ENCODE assay signal across 9 mouse cellular contexts in genomic region chr9:72925021-72925934, GRCm38 (mm10). TPM values are rescaled to one million over a fixed set of nuclear protein-coding genes. Genes with fewer than 3 reads are reported as not detected.
DNase-seq lines count a peak whose midpoint lies in the region; ATAC-seq and TF ChIP-seq lines count a peak whose summit lies in the region.
"Had no signal": no experiment of that assay in that cellular context is flagged by ENCODE, and none has a peak within 500 bp of the region (broad histone marks: within the 10 kb centered on the region; RNA-seq: fewer than 3 reads in every experiment).

TSS of gene Pygo1 (plus strand) at chr9:72925645.

- peak; percentile 90 for ATAC-seq in embryonic facial prominence, embryonic 15.5 days (ENCODE audit: insufficient number of reproducible peaks, low FRiP score, low TSS enrichment, low read depth)
- ATAC-seq in heart, embryonic 11.5 days (replicated peaks; ENCODE audit: insufficient number of reproducible peaks, low FRiP score, low TSS enrichment): peak; percentile 73
- ATAC-seq in liver, postnatal 0 days: peak; percentile 65

- H3K36me3 ChIP-seq in embryonic facial prominence, embryonic 15.5 days: peaks cover 4% of the 10 kb centered on the region; the same call in 1 of the 2 replicates
- no peaks in the 10 kb centered on the region for H3K36me3 ChIP-seq in heart, embryonic 11.5 days (ENCODE audit: control insufficient read depth, insufficient read depth, low read length)
- H3K36me3 ChIP-seq in liver, postnatal 0 days (replicated peaks; ENCODE audit: insufficient read depth, low read length): no peaks in the 10 kb centered on the region
- H3K36me3 ChIP-seq: G1E had no signal

- no peaks in the 10 kb centered on the region for H3K9me3 ChIP-seq in embryonic facial prominence, embryonic 15.5 days (replicated peaks)
- H3K9me3 ChIP-seq in heart, embryonic 11.5 days (replicated peaks; ENCODE audit: control insufficient read depth, low read length): no peaks in the 10 kb centered on the region
- H3K9me3 ChIP-seq in liver, postnatal 0 days (ENCODE audit: low read length): no peaks in the 10 kb centered on the region

- H3K4me2 ChIP-seq in embryonic facial prominence, embryonic 15.5 days (replicated peaks): peak within 1 kb of the TSS; percentile 84
- H3K4me2 ChIP-seq in heart, embryonic 11.5 days: peak within 1 kb of the TSS; percentile 70
- peak within 1 kb of the TSS; percentile 82 for H3K4me2 ChIP-seq in liver, postnatal 0 days (ENCODE audit: low read depth, low read length)

- peak within 1 kb of the TSS; percentile 79 for H3K9ac ChIP-seq in embryonic facial prominence, embryonic 15.5 days
- peak within 1 kb of the TSS; percentile 82 for H3K9ac ChIP-seq in heart, embryonic 11.5 days (ENCODE audit: low read depth, low read length)
- H3K9ac ChIP-seq in liver, postnatal 0 days (replicated peaks): peak within 1 kb of the TSS; percentile 17

- TF ChIP-seq EP300 in liver, postnatal 0 days (IDR thresholded peaks at IDR 0.05; ENCODE audit: low read depth): no peak

- peak within 1 kb of the TSS; percentile 95 for H3K27ac ChIP-seq in embryonic facial prominence, embryonic 15.5 days (replicated peaks)
- no peak within 1 kb of the TSS for H3K27ac ChIP-seq in heart, embryonic 11.5 days (ENCODE audit: low read depth, low read length)
- no peak within 1 kb of the TSS for H3K27ac ChIP-seq in liver, postnatal 0 days (ENCODE audit: low read depth)

- peak within 1 kb of the TSS; percentile 64 for H3K4me3 ChIP-seq in embryonic facial prominence, embryonic 15.5 days (replicated peaks)
- peak within 1 kb of the TSS; percentile 77 for H3K4me3 ChIP-seq in heart, embryonic 11.5 days (ENCODE audit: low read depth, low read length)
- H3K4me3 ChIP-seq in liver, postnatal 0 days (ENCODE audit: low read depth, low read length): peak within 1 kb of the TSS; percentile 53

- peak; percentile 15 to 23 for DNase-seq in urinary bladder, adult 18-20 months (ENCODE audit: low spot score in 2 of 2)
- DNase-seq in urinary bladder, postnatal 10 days (ENCODE audit: low spot score): no peak
- DNase-seq in kidney, postnatal 25 days: peak; percentile 15 to 45
- DNase-seq in liver, postnatal 0 days: peak; percentile 29
- peak; percentile 45 for DNase-seq in ovary, postnatal 10 days (ENCODE audit: low spot score)
- no peak for DNase-seq in spleen, adult 12 weeks (ENCODE audit: low spot score)

- WGBS in embryonic facial prominence, embryonic 15.5 days: under 1% methylated on average over 71 of the region's 108 CpGs
- 1% methylated on average over 58 of the region's 108 CpGs for WGBS in heart, embryonic 11.5 days (ENCODE audit: insufficient replicate concordance)
- WGBS in liver, postnatal 0 days (ENCODE audit: insufficient replicate concordance): under 1% methylated on average over 73 of the region's 108 CpGs

- H3K27me3 ChIP-seq in embryonic facial prominence, embryonic 15.5 days: no peaks in the 10 kb centered on the region
- peaks cover 20% of the 10 kb centered on the region for H3K27me3 ChIP-seq in heart, embryonic 11.5 days (ENCODE audit: control insufficient read depth, insufficient read depth, low read length)
- H3K27me3 ChIP-seq in liver, postnatal 0 days (ENCODE audit: insufficient read depth, low read length): peaks cover 43% of the 10 kb centered on the region

- peaks cover 19% of the 10 kb centered on the region for H3K4me1 ChIP-seq in embryonic facial prominence, embryonic 15.5 days
- no peaks in the 10 kb centered on the region for H3K4me1 ChIP-seq in heart, embryonic 11.5 days (ENCODE audit: control insufficient read depth, insufficient read depth, low read length)
- H3K4me1 ChIP-seq in liver, postnatal 0 days (ENCODE audit: insufficient read depth): no peaks in the 10 kb centered on the region

- no peak for TF ChIP-seq CTCF in liver, postnatal 0 days (IDR thresholded peaks at IDR 0.05; ENCODE audit: low read depth)

RNA-seq across cellular contexts. Expression of gene Pygo1, which starts in this region (rescaled TPM):
- polyA plus RNA-seq in embryonic facial prominence, embryonic 15.5 days (2015; fragmentation: Nextera tagmentation; extraction: Ambion mirVana): 7.5 and 7.6 TPM in 2 replicates
- 2.0 and 2.9 TPM in 2 replicates for polyA plus RNA-seq in heart, embryonic 11.5 days (2014; fragmentation: Nextera tagmentation; extraction: Ambion mirVana)
- polyA plus RNA-seq in liver, postnatal 0 days (2015; fragmentation: Nextera tagmentation; extraction: Ambion mirVana): 0.06 and 0.08 TPM in 2 replicates
- polyA plus RNA-seq: G1E had no signal

Comparison
In these comparisons a context has a peak if more than half of its experiments do, and no peak if none do; other contexts are left out.
1. DNase-seq: peak in urinary bladder, adult 18-20 months (2 of 2), kidney, postnatal 25 days (2 of 2) and ovary, postnatal 10 days (single experiment); none in urinary bladder, postnatal 10 days (single experiment) and spleen, adult 12 weeks (single experiment).
2. Peak in DNase-seq, ATAC-seq, H3K4me3 ChIP-seq, H3K9ac ChIP-seq and H3K4me2 ChIP-seq in liver, postnatal 0 days; RNA of the gene not detected or under 1 TPM.
3. H3K9ac ChIP-seq: peak in every context shown above with its lines; median percentile 82 in heart, embryonic 11.5 days; 79 in embryonic facial prominence, embryonic 15.5 days; 17 in liver, postnatal 0 days.
4. Peak in every context shown above with its lines, with median percentiles within 50 percentile points of each other: ATAC-seq, H3K4me2 ChIP-seq and H3K4me3 ChIP-seq.